Mouse (Mus musculus) left cerebral cortex, adult 8-10 months (tissue): ENCODE measurements around the gene Tenm4. TPM values are rescaled to one million over a fixed set of nuclear protein-coding genes. Genes with fewer than 3 reads are reported as not detected.

ENCODE experiments used
- DNase-seq, 2 experiments: peaks; one replicate each; pipeline ENCODE4 v3.0.0; 2022; ENCODE audit warnings: low spot score in 2 of 2
- total RNA-seq, 4 experiments: library from RNA; stranded (reverse); gene quantifications; 2 replicates each; pipeline ENCODE4 v1.2.4; 2022

Gene Tenm4
- total RNA-seq, 4 experiments from 2014 or later = 118 to 143 (median 135) TPM

DNA sequence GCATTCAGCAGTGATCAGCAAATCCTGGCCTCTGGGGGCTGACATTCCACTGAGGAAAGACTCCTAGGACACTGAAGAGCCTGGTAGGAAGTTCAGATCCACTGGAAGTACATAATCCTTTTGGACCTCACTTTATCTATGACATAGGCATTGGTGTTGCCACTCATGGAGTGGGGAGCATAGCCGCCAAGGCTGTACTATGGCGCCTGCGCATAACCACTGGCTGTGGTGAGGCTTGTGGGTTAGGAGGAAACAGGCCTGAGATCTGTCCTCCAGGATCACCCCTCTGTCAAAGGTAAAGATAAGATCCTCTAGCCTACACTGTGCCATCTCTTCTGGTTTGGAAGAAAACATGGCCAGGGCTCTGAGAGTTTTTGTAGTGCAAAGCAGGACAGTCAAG lies 712.3 kb downstream of the Tenm4 start:
- no peak for DNase-seq

DNA sequence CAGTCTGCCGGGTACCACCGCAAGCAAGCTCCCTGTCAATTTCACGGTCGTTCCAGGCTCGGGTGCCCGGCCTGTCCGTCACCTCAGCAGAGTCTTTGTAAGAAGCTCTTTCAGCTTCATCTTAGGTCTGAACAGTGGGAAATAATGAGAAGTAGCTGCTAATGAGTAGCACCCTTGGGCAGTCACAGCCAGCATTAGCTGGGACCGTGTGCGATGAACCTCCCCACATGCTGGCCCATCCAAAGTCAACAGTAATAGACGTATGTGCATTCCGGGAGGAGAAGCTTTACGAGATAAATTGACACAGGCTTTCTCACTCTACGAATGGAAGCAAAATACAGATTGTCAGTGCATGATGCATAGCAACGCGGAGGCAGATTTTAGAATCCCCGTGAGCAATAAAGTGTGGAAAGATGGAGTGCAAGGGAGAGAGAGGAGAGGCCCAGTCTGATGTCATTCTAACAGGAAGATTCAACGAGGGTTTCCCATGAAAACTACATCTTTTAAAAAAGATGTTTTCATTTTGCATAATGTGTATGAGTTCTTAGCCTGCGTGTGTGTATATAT lies 716.1 kb downstream of the Tenm4 start:
- DNase-seq = no peak

DNA sequence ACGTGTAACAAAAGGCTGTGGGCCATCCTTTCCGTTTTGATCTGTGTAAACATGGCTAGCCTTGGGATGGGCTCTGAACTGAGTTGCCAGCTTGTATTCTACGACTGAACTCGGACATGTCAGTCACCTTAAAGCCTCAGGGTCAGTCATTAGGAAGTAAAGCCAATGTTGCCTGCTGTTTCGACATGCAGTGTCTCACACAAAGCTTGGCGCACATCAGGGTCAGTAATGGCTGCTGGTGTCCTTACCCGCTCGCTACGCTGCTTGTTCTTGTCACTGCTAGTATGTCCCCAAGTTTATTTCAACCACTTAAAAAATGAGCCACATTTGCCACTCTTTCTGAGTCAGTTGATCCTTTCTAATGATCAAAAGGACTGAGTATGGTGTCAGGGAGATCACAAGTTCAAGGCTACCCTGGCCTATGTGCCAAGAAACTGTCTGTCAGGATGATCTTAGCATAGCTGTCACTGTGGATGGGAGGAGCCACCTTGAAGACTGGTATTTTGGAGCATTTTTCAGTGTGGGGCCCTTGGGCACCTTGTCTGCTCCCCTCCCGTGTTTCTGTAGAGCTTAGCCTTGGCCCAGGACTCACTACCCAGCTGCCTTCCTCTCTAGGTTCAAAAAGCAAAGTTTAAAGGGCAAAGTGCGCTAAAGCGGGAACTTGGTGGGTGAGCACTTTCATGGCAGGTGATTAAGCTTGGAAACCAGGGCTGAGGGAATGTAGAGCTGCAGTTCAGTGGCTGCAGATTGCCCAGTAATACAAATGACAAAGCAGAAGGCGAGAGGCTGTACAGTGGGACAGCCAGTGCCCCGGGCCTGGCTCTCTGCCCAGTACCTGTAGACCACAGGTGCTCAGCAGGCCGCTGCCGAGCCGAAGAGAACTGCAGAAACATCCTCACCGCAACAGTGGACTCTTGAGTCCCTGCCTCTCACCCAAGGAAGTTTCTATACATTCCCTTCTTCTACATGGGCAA lies 718.3 kb downstream of the Tenm4 start:
- DNase-seq = no peak

DNA sequence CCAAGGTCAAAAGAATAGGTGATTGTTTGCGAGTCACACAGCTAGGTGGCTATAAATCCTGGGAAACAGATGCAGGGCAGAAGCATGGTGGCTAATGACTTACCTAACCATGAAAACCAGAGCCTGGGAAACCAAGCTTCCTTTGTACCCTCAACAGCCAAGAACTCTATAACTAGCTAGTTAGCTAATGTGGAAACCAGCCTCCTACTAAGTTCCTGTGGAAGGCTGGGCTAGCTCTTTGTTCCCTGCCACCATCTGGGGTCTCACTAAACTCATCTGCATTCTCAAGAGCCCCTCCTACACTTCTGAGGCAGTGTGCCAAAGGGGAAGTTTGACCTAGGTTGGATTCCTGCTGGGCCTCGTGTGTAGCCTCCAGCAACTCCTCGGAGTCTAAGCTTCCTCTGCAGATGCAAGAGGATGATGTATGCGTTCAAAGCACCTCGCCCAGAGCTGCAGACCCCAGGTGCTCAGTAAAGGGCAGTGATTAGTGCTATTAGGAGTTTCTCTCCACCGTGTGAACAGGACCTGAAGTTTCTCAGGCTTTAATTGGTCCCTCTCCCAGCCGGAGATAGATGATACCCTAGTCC lies 719.1 kb downstream of the Tenm4 start:
- DNase-seq = no peak

DNA sequence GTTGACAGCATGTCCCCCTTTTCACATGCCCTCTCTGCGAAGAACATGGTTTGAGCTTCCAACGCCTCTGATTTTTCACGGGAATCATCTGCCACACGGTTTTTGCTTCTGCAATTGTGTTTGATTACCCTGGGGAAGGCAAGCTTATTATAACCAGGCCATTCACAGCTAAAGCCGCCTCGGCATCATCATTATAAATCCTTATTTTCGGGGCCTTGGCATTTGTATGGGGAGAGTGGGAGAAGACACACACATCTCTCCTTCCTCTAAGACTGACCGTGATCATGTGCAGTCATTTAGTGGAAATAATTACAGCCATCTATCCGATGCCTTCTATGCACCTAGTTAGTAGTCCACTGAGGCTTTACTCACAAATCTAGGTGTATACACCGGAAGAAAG lies 719.9 kb downstream of the Tenm4 start:
- no peak for DNase-seq

DNA sequence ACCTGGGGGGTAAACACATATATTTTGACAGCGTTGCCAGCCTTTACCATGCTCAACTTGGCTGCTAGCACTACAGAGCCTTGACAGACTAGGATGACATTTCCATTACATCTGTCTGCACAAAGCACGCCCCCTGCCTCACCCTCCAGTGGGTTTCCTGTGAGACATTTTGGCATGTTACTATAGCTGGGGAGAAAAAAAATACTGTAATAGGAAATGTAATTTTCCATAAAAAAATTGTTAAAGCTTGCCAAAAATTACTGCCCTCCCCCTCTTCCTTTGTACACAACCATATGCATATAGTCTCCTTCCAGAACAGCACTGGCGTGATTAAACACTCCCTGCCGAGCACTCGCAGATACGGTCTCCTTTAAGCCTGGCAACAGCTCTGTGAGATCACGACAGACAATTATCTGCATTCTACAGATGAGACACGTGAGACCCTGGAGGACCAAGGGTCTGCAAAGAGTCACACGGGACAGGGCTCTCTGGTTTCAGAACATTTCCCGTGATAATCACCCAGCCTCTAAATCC lies 728.1 kb downstream of the Tenm4 start:
- DNase-seq = peak in 1 of 2 experiments; percentile 59

DNA sequence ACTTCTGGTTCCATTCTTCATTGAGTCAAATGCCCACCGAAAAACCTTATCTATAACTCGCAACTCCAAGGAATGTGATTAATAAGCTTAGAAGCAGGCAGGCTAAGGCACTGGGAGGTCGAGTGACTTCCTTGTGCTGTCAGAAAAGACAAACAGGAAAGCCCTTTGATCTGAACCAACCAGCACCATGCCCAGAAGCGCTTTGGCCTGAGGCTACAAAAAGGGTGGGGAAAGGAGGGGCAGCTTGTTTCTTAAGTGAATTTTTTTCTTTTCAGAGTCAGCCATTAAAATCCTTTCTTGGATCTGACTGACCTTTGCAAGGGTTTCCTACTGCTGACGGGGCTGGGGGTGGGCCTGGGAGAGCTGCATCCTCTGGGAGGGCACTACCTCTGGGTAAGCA lies 731.1 kb downstream of the Tenm4 start:
- no peak for DNase-seq

DNA sequence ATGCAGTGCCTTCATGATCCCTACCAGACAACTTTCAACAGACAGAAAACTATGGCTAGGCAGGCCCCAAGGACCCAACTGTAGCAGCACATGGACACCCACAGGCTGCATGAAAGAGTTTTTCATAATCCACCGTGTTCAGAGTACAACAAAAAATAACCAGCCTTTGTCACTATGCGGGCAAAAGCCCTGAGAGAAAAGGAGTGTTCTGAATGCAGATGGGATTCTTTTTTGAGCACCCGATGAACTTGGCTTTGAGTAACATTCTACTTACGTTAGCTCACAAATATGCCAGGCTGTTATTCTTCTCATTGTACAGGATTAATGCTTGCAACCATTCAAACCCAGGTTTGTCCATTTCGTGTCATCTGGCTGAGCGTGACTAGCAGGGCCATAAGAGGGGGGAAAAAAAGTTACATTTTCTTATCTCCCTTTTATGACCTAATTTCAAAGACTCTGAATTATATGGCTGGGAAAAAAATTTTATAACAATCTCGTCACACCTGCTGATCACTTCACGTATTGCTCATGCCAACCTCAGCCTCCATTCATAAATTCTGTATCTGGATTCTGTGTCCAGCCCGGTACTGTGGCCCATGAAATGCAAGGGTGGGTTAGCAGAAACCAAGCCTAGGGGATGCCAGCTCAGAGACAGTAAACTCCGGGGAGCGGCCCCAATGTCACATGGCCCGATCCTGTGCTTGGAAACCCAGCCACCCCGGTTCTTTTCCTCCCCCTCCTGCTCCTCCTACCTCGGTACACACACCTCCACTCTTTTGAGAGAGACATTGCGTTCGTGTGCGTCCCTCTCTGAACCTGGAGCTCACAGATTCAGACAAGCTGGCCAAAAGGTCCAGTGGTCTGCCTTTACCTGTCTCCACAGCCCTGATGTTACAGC lies 732.3 kb downstream of the Tenm4 start:
- DNase-seq = no peak

DNA sequence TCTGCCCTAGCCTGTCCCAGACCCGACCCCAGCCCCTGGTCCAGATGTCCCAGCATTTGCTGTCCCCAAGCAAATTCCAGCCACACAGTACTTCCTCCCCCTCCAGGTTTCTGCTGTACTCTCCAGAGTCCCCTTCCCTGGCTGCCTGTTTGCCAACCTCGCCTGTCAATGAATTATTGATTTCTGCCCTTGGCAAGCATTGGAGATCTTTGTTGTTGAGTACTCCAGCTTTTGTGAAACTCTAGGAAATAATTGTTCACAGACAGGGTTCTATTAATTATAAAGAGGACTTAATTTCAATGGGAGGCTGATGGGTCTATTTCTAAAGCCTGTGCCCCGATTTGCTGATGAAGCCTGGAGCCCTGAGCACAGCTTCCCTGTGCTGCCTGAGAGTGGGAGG lies 733.4 kb downstream of the Tenm4 start:
- DNase-seq = no peak

DNA sequence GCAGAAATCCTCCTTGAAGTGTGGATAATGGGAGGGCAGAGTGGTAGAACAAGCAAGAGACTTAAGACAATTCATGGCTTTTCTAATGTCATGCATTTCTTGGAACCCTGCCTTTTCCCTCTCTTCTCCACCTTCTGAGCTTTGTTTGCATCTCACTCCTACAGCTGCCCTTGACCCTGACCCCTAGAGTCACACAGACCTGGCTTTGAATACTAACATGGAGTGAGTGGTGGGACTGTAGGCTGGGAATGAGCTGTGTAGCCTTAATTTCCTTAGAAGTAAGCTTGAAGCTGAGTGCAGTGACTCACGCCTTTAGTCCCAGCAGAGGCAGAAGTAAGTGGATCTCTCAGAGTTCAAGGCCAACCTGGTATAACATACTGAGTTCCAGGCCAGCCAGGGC lies 733.9 kb downstream of the Tenm4 start:
- no peak for DNase-seq

DNA sequence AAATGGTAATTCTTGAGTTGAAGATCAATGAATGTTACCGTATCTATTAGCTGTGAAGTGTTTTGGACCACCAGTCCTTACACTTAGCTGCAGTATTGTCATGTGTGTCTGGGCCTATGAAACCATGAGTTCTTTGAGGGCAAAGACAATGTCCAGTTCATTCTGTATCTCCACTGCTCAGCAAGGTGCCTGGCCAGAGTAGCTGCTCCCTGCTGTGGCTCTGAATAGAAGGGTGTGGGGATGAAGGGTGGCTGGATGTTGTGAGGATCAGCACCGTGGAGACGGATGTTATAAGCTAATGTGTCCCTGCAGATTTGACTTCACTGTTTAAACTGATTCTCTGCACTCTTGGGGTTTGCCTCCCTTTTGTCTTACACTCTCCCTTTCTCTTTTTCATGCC lies 734.4 kb downstream of the Tenm4 start:
- DNase-seq = no peak

DNA sequence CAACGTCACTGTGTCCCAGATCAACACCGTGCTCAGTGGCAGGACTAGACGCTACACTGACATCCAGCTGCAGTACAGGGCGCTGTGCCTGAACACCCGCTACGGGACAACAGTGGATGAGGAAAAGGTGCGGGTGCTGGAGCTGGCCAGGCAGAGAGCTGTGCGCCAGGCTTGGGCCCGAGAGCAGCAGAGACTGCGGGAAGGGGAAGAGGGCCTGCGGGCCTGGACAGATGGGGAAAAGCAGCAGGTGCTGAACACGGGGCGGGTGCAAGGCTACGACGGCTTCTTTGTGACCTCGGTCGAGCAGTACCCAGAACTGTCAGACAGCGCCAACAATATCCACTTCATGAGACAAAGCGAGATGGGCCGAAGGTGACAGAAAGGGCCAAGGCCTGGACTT lies 735.2 kb downstream of the Tenm4 start:
- DNase-seq = no peak

DNA sequence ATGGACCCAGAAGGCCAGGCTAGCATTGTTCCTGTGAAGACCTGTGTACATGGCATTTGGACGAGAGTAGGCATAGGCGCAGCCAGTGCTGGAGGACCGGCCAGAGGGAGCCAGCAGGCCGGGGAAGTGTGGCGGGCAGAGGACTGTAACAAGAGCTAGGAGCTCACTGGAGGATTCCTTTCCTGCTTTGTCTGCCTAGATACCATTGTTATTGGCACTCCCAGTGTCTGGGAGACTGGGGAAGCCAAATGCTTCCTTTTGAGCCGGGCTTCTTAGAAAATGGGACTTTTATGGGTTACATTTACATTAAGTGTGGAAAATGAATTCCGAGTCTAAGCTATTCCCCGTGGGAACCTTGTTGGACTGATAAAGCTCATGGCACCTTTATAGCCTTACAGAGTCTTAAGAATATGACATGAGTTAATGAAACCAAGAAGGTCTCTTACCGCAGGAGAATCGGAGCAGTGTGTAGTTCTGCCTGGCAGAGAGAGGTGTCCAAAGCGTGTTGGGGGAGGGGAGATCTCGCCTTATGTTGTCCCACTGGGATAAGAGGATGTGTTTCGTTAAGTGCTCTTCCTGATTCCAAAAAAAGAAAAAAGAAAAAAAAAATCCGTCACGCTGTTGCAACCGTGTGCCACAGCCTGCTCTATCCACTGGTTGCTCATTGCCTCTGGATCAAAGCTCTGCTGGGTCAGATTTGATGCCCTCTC lies 737.1 kb downstream of the Tenm4 start:
- DNase-seq = no peak

DNA sequence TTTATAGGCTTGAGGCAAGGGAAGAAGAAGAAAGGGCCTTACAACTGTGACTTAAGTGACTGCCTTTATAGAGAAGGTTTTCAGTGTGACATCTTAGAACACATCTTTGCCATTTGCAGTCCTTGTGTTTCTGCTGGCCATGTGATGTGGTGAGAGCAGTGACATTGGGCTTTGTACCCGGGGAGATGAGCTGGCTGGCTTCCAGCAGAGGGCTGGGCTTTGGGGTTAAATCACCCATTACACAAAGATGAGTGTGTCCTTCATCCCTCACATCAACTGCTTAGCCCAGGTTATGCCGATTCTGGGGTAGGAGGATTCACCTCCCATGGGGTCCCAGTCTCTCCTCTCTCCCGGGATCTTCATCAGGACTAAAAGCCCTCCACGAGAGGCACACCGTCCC lies 738.8 kb downstream of the Tenm4 start:
- DNase-seq = no peak

DNA sequence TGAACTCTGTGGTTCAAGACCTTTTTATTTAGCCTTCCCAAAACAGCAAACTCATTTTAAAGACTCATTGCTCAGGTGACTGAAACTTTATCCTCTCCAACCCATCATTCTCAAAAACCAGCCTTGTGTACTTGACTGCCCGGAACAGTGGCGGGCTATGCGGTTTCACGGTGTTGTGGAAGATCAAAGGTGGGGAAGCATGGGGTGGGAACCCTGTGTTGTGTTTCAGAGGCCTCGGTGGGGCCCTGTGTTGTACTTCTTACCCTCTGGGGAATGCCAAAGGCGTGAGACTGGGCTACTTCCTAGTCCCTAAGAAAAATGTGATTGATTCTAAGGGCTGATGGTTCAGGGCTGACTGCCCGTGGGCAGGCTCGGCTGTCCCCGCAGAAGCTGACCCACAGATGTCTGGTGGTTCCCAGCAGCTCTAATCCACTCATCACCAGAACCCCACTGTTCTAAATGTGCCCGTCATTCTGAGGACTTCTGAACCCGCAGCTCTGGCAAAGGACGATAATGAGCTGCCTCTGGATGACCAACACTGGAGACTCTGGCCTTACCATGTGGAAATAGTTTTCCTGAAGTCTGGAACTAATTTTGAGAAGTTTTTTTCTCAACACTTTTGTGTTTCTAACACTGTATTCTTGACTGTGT lies 739.4 kb downstream of the Tenm4 start:
- no peak for DNase-seq

DNA sequence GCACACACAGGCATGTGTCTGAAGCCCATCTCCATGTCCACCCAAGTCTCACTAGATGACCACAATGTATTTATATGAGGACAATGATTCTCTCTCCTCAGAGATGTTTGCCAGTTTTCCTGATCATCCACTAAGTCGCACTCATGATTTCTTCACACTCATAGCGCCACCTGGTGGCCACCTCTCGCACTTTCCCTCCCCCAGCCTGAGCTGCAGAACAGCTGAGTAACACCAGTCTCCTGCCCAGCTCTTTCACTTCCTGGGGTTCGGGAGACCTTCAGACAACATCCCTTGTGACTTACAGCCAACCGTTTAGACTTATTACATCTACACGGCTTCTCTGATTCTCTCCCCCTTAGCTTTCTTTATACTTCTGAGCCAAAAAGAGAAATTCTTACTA lies 743.0 kb downstream of the Tenm4 start:
- peak; percentile 77 to 79 for DNase-seq

DNA sequence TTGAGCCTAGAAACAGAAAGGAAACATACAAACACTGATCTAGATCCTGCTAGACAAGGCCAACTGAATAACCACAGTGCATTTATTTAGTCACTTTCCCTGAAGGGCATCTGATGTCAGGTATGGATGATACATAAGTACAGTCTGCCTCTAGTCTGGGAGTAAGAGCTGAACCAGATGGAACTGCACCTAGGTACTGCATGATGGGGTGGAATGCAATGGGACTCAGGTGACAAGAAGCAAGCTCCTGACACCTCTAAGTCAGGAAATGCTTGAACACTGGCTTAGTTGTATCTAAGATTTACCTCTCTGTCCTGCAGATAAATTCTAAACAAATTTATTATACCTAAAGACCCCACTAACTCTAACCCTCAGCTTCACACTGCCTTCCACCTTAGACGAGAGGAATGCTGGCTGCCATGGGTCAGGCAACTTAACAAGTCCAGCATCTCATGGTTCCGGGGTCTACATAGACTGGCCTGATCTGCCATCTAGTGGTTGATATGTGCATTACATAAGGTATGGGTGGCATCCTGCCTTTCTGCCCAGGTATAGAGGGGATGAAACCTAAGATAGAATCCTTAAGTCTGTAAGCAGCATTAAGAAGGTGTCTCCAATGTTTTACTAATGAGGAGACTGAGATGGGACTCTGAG lies 744.5 kb downstream of the Tenm4 start:
- DNase-seq = no peak

DNA sequence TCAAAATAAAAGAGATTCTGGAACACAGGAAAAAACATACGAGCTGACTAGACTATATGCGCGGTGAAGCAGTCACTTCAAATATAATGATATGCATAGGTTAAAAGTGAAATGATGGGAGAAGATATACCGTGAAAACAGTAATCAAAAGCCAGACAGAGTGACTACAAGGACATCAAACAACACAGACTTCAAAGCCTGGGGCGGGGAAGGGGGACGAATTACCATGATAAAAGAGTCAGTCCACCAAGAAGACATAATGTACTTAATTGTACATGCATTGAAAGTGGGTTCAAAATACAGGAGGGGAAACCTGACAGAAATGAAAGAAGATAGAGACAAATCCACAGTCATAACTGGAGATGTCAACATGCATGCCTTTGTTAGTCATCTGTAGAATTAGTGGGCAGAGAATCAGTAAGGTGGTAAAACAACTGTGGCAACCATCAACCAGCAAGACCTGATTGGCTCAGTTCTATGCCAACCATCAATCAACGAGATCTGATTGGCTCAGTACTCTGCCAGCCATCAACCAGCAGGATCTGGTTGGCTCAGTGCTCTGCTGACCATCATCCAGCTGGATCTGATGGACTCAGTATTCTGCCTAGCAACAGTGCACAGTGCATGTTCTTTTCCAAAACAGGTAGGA lies 749.5 kb downstream of the Tenm4 start:
- no peak for DNase-seq

DNA sequence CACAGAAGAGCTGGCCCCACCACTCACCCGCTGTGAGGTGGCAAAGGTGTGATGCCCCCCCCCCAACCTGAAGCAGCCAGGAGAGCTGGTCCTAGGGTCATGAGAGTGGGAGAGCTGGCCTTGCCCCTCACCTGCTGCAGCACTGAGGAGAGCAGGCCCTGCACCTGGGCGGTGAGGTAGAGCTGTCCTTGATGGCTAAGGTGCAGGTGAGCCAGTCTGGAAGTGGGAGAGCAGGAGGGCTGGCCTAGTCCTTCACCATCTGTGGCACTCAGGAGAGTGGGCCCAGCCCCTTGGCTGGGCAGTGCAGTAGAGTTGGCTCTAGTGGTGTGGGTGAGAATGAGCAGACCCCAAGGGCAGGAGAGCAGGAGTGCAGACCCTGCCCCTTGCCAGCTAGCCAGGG lies 751.9 kb downstream of the Tenm4 start:
- no peak for DNase-seq
